Mouse (Mus musculus) inflammation-experienced regulatory T-cells, adult 6 months (primary cell): ENCODE data around the gene Serpina3j. TPM values are rescaled to one million over a fixed set of nuclear protein-coding genes. Genes with fewer than 3 reads are reported as not detected.
"Not testable (repeated sequence)": the region's sequence is repeated elsewhere in the genome, so short reads cannot be mapped to it uniquely, and the experiment has no call there.

ENCODE experiments used
- ATAC-seq: one replicate; pipeline ENCODE4 v1.8.0; 2017
- polyA plus RNA-seq, 3 experiments: library from polyadenylated mRNA; unstranded; fragments of 100-300 nt; shearing (Covaris generic); gene quantifications; one replicate each; pipeline ENCODE4 v1.2.1; 2017

Serpina3j gene
- polyA plus RNA-seq, result not detected

DNA sequence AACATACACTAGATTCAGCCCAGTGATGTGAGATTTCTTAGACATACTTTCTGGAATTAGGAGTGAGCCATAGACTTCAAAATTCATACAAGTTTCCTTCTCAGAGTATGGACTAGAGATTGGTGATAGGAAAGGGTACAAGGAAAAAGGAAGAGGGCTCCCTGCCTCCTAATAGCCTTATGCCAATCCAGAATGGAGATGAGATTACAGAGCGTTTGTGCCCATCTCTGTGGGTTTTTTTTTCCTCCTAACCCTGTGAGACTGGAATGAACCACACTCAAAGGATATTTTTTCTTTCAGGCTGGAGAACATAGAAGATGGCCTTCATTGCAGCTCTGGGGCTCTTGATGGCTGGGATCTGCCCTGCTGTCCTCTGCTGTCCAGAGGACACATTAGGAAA is at the start of gene Serpina3j:
Gene Serpina3j (plus strand): TSS at position 301 of the 400 bp plus-strand sequence.
- no peak for ATAC-seq

DNA sequence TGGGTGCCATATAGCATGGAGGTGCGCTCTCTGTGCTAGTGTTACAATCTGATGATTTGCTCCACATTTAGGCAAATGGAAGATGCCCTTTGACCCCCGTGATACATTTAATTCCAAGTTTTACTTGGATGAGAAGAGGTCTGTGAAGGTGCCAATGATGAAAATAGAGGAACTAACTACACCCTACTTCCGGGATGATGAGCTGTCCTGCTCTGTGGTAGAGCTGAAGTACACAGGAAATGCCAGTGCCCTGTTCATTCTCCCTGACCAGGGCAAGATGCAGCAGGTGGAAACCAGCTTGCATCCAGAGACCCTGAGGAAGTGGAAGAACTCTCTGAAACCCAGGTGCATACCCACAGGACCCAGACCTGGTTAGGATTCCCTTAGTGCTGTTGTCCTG is 48.0 kb upstream of the Serpina3j start:
- ATAC-seq, result no peak

DNA sequence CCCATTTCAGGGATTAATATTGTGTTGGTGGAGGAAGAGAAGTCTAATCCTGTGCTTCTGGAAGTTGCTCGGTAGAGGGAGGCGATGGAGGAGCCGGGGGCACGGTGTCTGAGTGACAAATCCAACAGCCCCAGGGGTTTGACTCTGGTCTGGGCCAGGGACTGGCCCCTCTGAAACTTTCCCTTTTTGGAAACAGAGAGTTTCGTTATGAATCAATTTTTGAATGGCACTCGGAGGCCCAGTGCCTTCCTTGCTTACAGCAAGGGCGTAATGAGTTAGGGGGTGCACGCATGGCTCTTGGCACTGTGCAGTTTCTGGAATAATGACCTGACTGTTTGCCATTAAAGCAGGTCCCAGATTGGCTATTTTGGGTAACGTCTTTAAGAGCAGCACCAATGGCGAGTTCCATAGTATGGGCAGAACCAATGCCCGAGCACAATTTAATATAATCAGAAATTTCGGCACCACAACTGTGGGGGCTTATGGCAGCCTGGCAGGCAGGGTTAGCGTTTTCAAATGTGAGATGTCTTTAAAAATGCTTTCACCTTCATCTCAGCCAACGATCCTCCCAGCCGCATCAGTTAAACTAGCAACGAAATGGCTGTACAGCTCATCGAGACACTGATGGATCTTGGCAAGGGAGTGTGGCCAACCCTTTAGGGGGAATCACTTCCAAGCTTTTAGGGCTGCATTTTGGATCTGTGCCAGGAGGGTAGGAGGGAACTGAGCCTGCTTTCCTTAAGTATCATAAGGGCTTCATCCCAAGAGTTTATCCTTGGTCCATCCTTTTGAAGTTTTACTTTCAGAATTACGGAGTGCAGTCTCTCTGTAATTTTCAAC is 35.9 kb upstream of the Serpina3j start:
- ATAC-seq, result no peak

DNA sequence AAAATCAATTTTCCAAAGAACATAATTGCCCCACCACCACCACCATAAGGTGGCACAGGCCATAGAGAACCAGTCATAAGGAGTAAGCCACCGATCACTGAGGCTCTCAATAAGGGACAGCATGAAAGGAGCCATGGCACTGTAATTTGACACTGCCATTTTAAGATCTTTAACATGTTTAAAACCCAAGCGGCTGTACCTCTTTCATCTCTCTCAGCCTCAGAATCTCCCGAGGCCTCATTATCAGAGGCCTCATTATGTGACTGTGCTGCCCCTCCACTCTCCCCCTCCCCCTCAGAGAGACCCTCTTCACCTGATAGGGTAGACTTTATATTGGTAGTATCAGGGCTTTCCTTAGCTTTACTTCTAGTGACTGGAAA is 35.3 kb upstream of the Serpina3j start:
- no peak for ATAC-seq

DNA sequence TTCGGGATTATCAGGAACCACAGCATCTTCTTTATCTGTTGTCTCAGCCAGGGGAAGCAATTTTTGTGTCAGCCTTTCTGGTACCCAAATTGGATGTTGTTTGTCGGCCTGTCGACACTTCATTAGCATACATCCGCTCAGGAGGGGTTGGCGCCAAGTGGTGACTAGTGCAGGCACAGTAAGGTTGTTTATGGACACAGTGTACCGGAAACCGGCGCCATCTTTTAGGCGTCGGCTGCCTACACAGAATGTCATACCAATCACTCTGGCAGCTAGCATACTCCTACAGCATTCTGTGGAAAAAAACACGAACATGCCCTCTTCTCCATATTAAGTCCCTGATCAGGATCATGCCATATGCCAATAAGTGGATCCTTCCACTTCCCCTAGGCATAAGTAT is 31.0 kb upstream of the Serpina3j start:
- ATAC-seq, result no peak

DNA sequence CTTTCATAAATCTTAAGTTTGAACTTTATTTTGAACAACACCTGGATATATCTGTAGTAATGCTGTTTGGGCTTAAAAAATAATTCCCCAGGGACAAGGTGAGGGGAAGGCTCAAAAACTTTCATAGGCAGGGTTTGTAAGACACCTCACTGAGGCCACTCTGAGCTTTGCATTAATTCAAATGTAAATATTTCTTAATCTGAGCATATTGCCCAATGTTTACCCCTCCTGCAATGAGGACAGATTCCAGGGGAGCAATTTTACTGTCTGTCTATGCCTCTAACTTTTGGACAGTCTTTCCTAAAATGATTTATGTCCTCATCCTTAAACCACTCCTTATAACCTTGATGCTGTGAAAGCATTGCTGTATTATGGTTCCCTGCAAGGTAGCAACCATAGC is 26.0 kb upstream of the Serpina3j start:
- no peak for ATAC-seq

DNA sequence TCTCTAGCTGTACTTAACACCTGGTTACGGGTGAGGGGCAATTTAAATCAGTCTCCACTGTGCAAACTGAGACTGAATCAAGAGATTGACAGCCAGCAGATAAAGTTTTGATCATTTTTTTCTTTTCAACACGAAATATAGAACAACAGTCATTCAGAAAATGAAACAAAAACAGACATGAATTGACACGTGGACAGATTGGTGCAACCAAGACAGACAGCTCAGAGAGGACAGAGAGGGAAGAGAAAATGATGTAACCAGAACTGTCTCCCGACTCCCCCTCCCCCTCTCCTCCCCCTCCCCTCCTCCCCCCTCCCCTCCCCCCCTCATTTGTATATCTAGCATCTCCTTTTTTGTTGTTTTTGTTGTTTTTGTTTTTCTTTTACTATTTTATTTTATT is 24.5 kb upstream of the Serpina3j start:
- peak; percentile 43 for ATAC-seq

DNA sequence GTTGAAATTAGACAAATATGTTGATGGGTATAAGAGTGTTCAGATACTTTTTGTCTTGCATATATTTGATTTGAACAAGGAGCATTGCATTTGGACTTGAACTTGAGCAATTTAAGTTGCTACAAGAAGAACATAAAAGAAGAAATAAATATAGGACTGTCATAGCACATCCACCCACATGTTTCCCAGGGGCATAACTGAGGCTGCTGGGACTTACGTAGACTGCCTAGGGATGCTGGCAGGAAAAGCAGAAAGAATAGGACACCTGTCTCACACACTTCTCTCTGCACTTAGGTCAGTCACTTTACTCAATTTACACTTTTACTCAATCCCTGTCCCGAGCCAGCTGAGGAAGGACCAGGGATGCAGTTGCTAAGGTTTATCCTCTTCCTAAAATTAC is 20.4 kb upstream of the Serpina3j start:
- no peak for ATAC-seq

DNA sequence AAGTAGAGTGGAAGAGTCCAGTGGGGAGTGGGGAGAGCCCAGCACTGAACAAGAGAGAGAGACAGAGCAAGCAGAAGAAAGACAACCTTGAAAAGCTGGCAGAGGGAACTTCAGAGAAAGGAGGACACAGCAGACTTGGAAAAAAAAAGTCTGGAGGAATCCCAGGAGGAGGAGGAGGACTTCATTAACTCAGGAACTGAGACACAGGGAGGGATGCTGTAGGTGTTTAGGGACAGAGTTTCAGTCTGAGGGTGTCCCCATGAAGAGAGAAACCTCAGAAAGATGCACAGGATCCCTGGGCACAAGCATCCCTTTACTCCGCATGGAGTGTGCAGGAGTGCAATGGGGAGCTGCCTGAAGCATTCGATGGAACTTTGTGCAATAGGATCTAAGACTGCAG is 16.3 kb upstream of the Serpina3j start:
- ATAC-seq, result no peak

DNA sequence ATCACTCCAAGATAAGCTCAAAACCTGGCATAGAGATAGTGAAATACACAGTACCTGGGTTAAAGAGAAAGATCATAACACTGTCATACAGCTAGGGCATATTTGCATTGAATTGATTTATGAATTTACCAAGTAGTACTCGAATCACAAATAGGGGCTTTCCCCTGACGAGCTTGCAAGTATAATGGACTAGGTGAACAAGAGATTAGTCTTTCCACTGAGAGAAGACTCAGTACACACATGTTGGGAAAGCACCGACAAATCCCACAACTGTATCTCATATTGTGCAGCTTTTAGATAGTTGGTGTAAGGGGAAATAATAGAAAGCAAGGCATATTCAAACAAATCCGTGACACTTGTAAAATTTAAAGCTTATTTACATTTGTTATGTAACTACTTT is 8.4 kb upstream of the Serpina3j start:
- peak; percentile 52 for ATAC-seq

DNA sequence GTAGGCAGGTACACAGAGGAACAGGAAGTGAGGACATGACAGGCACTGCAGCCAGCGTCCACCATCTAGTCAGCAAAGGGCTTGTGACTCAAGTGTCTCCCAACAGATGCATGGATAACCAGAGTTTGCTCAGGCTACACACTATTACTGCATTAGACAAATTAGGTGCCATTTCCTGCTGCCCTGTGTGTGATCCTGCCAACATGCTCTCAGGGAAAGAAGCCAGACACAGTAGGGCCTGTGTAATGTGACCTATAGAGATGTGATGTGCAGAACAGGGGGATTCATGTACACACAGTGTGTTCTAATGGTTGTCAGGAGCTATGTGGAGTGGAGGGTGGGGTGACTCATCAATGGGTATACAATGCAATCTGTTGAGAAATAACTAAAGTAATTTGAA is 8.1 kb downstream of the Serpina3j start:
- no peak for ATAC-seq

DNA sequence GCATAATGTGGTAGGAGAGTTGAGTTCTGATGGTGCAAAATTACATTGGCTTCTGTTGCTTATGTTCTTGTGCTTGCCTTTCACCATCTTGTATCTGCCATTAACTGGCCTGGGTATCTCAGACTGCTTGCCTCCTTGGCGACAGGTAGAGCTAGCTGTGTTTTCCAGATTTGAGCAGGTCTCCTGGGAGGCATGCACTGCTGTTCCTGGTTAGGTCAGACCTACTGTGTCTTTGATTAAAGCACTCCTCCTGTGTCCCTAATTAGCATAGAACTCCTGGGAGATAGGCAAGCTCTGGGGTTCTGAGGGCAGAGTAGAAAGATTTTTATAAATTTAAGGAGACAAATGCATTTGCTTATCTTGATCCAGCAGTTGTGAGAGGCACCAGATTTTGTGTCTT is 17.3 kb downstream of the Serpina3j start:
- ATAC-seq, result no peak

DNA sequence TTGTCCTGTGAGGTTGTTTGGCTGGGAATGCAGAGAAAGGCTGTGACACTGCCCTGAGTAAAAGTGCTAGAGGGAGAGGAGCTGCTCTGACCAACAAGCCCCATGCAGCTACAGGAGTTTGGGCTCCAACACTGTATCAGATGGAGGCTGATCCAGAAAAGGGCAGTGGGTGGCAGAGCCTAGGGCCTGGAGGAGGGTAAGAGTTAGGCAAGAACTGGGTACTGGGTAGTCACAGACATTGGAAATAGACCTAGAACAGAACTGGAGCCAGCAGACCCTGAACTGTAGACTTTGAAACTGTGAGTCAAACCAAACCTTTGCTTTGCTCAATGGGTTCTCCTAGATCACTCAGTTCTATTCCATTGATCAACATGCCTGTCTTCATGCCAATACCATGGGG is 22.5 kb downstream of the Serpina3j start:
- ATAC-seq, result not testable (repeated sequence)

DNA sequence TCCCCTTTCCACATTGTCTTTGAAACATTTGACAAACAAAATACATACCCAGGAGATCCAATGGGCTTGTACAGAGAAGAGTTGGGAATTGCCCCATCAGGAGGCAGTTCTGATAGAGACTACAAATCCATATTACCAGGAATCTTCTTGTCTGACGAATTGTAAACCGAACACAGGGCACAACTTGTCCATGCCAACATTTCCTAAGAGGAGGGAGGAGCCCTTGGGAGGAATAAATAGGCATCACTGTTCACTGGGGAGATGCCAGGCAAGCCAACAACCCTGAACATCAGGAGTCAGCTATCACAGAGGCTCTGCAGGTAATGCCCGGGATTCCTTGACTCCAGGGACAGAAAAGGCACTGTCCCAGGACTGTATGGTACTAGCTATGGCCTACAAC is 23.9 kb downstream of the Serpina3j start, which contains the start of the genes Serpina3k and Serpina3m:
Gene Serpina3k (plus strand): TSS at position 261 of the 400 bp plus-strand sequence.
Gene Serpina3m (plus strand): TSS at position 261 of the 400 bp plus-strand sequence.
- ATAC-seq, result not testable (repeated sequence)

DNA sequence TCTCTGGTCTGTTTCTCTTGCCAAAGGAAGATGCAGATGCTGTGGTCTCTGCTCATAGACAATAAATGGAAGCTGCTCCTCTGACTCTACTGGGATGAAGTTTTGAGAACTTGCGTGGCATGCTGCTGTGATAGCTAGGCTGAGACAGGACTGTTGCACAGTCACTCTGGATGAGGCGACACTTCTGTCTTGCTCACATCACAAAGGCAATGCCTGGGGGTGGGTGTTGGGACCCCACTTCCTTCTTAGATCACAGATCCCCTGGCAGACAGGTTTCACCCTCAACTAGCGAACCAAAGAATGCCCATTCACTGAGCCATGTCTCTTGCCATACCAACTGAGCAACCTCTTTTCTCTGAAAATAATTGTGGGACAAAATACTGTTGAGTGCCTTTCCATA is 24.4 kb downstream of the Serpina3j start:
- ATAC-seq, result no peak

DNA sequence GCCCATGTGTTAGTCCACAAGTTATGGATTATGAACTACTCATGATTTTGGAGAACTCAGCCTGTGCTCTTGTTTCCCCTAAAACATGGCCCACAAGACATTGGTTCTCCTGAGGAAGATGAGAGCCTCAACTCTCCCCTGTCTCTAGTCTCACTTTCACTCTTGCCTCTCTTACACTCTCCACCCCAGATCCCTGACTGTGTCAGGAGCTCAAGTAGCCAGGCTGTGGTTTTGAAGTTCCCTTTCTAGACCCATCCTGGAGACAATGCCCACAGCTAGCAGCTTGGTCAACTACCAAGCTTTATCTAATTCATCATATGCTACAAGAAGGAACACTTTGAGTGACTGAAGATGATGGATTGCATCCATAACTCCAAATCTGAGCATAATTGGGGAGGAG is 28.1 kb downstream of the Serpina3j start:
- not testable (repeated sequence) for ATAC-seq

DNA sequence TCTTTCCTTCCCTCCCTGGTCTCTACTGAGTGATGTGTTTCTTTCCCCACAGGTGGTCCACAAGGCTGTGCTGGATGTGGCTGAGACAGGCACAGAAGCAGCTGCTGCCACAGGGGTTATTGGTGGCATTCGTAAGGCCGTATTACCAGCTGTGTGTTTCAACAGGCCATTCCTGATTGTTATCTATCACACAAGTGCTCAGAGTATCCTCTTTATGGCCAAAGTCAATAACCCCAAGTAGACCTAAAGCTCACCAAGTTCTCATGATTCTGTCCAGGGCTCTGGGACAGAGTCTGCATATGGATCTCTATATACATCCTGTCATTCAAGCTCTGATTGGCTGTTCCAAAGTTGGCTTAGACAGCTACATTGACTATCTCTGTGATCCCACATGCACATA is 30.8 kb downstream of the Serpina3j start:
- ATAC-seq, result no peak

DNA sequence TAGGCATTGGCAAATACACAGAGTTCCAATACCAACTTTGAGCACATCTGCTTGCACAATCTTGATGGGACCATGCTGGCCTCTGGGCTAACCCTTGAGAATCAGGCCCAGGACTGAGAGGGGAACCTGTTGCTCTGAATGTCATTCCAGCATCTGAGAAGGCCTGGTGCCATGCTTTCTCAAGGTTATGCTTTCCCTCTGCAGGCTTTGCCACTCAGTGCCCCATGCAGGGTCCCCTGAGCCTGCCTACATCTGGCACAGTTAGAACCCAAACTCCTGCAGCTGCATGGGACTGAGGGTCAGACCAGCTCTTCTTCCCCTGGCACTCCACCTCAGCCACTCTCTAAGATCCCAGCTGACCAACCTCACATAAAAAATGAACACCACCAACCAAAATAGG is 31.4 kb downstream of the Serpina3j start:
- no peak for ATAC-seq

DNA sequence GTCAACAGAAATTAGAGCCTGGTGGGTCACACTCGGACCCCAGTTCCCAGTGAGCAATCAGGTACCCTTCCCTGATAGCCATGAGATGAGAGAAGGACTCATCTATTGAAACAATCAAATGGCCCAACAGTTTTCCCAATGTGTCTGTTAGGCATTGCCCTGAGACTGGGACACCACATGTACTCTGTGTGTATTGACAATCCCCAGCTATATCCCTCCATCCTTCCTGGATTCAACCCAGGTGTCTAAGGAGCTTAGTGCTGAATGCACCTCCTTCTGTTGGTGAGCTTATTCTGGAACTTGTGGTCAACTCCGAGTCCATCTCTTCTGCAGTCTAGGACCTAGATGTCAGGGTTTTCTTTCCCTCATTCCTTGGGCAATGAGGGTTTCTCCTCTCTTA is 32.7 kb downstream of the Serpina3j start:
- no peak for ATAC-seq

DNA sequence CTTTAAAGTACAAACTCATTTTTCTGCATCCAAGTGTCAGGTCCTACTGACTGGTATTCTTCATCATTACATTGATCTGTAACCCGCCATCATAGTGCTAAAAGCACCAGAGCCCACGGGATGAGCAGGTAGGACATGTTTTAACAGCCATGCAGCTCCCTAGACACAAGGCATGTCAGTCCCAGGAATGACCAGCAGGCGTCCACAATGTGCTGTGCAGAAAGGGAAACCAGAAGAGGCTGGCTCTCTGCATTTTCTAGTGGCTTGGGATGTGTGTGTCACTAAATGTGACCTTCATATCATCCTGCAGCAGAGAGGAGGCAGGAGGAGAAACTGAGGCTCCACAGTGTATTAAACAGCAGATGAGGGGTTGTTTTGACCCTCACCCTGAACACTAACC is 37.5 kb downstream of the Serpina3j start:
- not testable (repeated sequence) for ATAC-seq

DNA sequence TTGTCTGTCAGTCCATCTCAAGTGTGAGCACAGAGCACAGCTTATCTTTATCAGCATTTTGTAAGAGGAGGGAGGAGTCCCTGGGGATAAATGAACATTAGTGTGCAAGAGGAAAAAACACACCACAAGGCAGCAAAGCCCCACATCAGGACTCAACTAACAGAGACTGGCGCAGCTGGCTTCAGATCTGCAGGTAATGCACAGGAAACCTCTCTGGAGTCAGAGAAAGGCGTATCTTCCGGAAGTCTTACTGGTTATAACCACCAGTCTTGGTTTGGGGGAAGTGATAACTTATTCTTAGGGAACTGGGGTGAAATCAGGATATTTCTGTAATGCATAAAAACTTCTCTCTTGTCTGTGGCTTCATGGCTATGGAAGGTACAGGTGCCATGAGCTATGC is 41.7 kb downstream of the Serpina3j start:
- no peak for ATAC-seq

DNA sequence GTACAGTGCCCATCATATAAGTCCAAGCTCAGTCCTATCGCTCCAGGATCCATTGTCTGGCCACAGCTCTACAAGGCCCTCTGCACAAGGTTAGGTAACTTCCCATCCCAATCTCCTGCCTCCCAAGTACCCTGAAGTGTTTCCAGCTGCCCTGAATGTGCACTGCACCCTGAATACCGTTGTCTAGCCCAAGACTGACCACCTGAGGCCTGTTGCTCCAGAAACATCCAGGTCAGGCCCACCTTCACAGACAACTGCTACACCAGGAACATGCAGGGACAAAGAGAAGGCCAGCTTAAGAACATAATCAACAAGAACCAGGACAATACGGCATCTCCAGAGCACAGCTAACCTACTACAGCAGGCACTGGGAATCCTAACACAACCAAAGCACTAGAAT is 55.6 kb downstream of the Serpina3j start:
- ATAC-seq, result no peak
